Mouse (Mus musculus) T-helper 1 cell (primary cell): Measurements from ENCODE around the gene 1700080E11Rik.
"Not testable (repeated sequence)": the region's sequence is repeated elsewhere in the genome, so short reads cannot be mapped to it uniquely, and the experiment has no call there.

Experiments
- in situ Hi-C: fragments of 300-600 bp; cut with MboI, MseI; formaldehyde crosslinking; loops from one replicate; pipeline ENCODE4 v1.15.1; 2025; ENCODE audit warnings: high pct_unique_total_duplicates

The 1700080E11Rik gene

GRCm38 (mm10) chr9:105144992-105145391 is at the start of gene 1700080E11Rik:
Gene 1700080E11Rik, minus strand, starts transcription at chr9:105145092.
- in situ Hi-C loops, result no loop called here

- in situ Hi-C loops, result no loop called here
Measured at GRCm38 (mm10) chr9:105186725-105187124, 41.8 kb upstream of the 1700080E11Rik start.

GRCm38 (mm10) chr9:105182392-105182791 is 37.5 kb upstream of the 1700080E11Rik start:
- in situ Hi-C loops, result no loop called here

GRCm38 (mm10) chr9:105139204-105139603 is 5.7 kb downstream of the 1700080E11Rik start:
- in situ Hi-C loops, result loop anchor here (10.0 kb wide), 1 partner anchor 1226 kb away; the partner anchor contains the start of gene Dusp7

GRCm38 (mm10) chr9:105136404-105136803 is 8.5 kb downstream of the 1700080E11Rik start:
- in situ Hi-C loops, result loop anchor here (10.0 kb wide), 1 partner anchor 1228 kb away; the partner anchor contains the start of gene Dusp7

- in situ Hi-C loops, result loop anchor here (5.0 to 10.0 kb wide), 2 partner anchors 263 to 1230 kb away; partner anchors contain the start of genes Aste1, Dusp7 and Nek11
Measured at GRCm38 (mm10) chr9:105134536-105134935, 10.4 kb downstream of the 1700080E11Rik start.

- in situ Hi-C loops, result loop anchor here (5.0 to 10.0 kb wide), 2 partner anchors 265 to 1233 kb away; partner anchors contain the start of genes Aste1, Dusp7 and Nek11
Measured at GRCm38 (mm10) chr9:105132002-105132367, 12.9 kb downstream of the 1700080E11Rik start.

GRCm38 (mm10) chr9:105131253-105132001 is 13.5 kb downstream of the 1700080E11Rik start, which contains the start of gene Nudt16:
Gene Nudt16, minus strand, starts transcription at chr9:105131824.
- in situ Hi-C loops, result loop anchor here (5.0 to 10.0 kb wide), 2 partner anchors 266 to 1233 kb away; partner anchors contain the start of genes Aste1, Dusp7 and Nek11

GRCm38 (mm10) chr9:105130331-105130730 is 14.6 kb downstream of the 1700080E11Rik start:
- in situ Hi-C loops, result loop anchor here (5.0 to 10.0 kb wide), 2 partner anchors 267 to 1234 kb away; partner anchors contain the start of genes Aste1, Dusp7 and Nek11

GRCm38 (mm10) chr9:105125206-105125605 is 19.7 kb downstream of the 1700080E11Rik start:
- in situ Hi-C loops, result not testable (repeated sequence)

- in situ Hi-C loops, result no loop called here
Measured at GRCm38 (mm10) chr9:105103893-105104292, 41.0 kb downstream of the 1700080E11Rik start.

- in situ Hi-C loops, result no loop called here
Measured at GRCm38 (mm10) chr9:105101911-105102310, 43.0 kb downstream of the 1700080E11Rik start.

GRCm38 (mm10) chr9:105100807-105101570 is 43.9 kb downstream of the 1700080E11Rik start:
- in situ Hi-C loops, result no loop called here
